Mouse (Mus musculus) liver, embryonic 12.5 days (tissue): ENCODE data around the gene Snx18. TPM values are rescaled to one million over a fixed set of nuclear protein-coding genes. Genes with fewer than 3 reads are reported as not detected.

Experiments used
- ATAC-seq: fragments of 200-750 bp; cut with Nextera tagmentation; 2 replicates; pipeline ENCODE4 v1.8.0; 2017; ENCODE audit warnings: moderate number of reproducible peaks, mild to moderate bottlenecking, moderate library complexity
- H3K27ac ChIP-seq: fragments of 300-500 bp; sonication (generic); 2 replicates; pipeline ENCODE4 v1.5.1; 2016; ENCODE audit warnings: mild to moderate bottlenecking
- H3K27me3 ChIP-seq: fragments of 300-500 bp; sonication (generic); replicated peaks from 2 replicates; pipeline ENCODE4 v1.6.1; 2016; ENCODE audit warnings: mild to moderate bottlenecking, moderate library complexity
- H3K36me3 ChIP-seq: fragments of 300-500 bp; sonication (generic); 2 replicates; pipeline ENCODE4 v1.6.1; 2016; ENCODE audit warnings: mild to moderate bottlenecking, moderate library complexity
- H3K4me1 ChIP-seq: fragments of 300-500 bp; sonication (generic); 2 replicates; pipeline ENCODE4 v1.6.1; 2016
- H3K4me2 ChIP-seq: fragments of 300-500 bp; sonication (generic); 2 replicates; pipeline ENCODE4 v1.6.1; 2016; ENCODE audit warnings: mild to moderate bottlenecking, moderate library complexity
- H3K4me3 ChIP-seq: fragments of 300-500 bp; sonication (generic); 2 replicates; pipeline ENCODE4 v1.5.1; 2016; ENCODE audit warnings: mild to moderate bottlenecking, moderate library complexity
- H3K9ac ChIP-seq: fragments of 300-500 bp; sonication (generic); 2 replicates; pipeline ENCODE4 v1.6.1; 2016; ENCODE audit warnings: mild to moderate bottlenecking, moderate library complexity
- H3K9me3 ChIP-seq: fragments of 300-500 bp; sonication (generic); replicated peaks from 2 replicates; pipeline ENCODE4 v1.6.1; 2016; ENCODE audit warnings: mild to moderate bottlenecking, moderate library complexity
- WGBS: fragments of 180-500 bp; shearing (Covaris S2); methylation state at CpG from one replicate; pipeline ENCODE4 v1.1.7; 2016; ENCODE audit not compliant: insufficient replicate concordance; 5-methylcytosine and 5-hydroxymethylcytosine counted together
- polyA plus RNA-seq: library from polyadenylated mRNA; unstranded; fragments of >200 nt; fragmentation: Nextera tagmentation; extraction: Ambion mirVana; gene quantifications from 2 replicates; pipeline ENCODE4 v1.2.1, GENCODE M21; 2016

Gene Snx18
- polyA plus RNA-seq, 1 experiment from 2014 or later: 12.3 TPM

GRCm38 (mm10) chr13:113574232-113574631 is 44.1 kb downstream of the Snx18 start:
- Histone ChIP-seq H3K4me1 (no peaks in the 10 kb centered on the region), H3K27ac (no peak overlapping the region), H3K9ac (no peak overlapping the region), H3K4me2 (no peak overlapping the region), H3K4me3 (no peak overlapping the region), H3K9me3 (no peaks in the 10 kb centered on the region), H3K36me3 (no peaks in the 10 kb centered on the region), H3K27me3 (no peaks in the 10 kb centered on the region)
- WGBS: 74% methylated on average over 13 of the region's 13 CpGs
- no peak for ATAC-seq

GRCm38 (mm10) chr13:113573377-113573776 is 45.0 kb downstream of the Snx18 start:
- Histone ChIP-seq H3K9ac (no peak overlapping the region), H3K9me3 (no peaks in the 10 kb centered on the region), H3K4me3 (no peak overlapping the region), H3K4me2 (no peak overlapping the region), H3K36me3 (no peaks in the 10 kb centered on the region), H3K27ac (no peak overlapping the region), H3K27me3 (no peaks in the 10 kb centered on the region), H3K4me1 (no peaks in the 10 kb centered on the region)
- 86% methylated on average over 2 of the region's 2 CpGs for WGBS
- no peak for ATAC-seq

- no peaks in the 10 kb centered on the region; the same call in 1 of the 2 replicates for H3K9me3 ChIP-seq
These were observed 46.2 kb downstream of the Snx18 start for GRCm38 (mm10) chr13:113572046-113572686.

GRCm38 (mm10) chr13:113569526-113569925 is 48.8 kb downstream of the Snx18 start:
- ATAC-seq: no peak
- no peaks in the 10 kb centered on the region for H3K4me1 ChIP-seq
- no peak overlapping the region for H3K9ac ChIP-seq
- H3K36me3 ChIP-seq: no peaks in the 10 kb centered on the region
- H3K9me3 ChIP-seq: no peaks in the 10 kb centered on the region; the same call in 1 of the 2 replicates
- no peak overlapping the region for H3K4me2 ChIP-seq
- no peak overlapping the region for H3K4me3 ChIP-seq
- no peak overlapping the region for H3K27ac ChIP-seq
- no peaks in the 10 kb centered on the region; the same call in 1 of the 2 replicates for H3K27me3 ChIP-seq
- 23% methylated on average over 2 of the region's 2 CpGs for WGBS

More at GRCm38 (mm10) chr13:113572046-113572686, 46.2 kb downstream of the Snx18 start:
- no peaks in the 10 kb centered on the region for H3K4me1 ChIP-seq
- no peak for ATAC-seq
- no peaks in the 10 kb centered on the region; the same call in 1 of the 2 replicates for H3K27me3 ChIP-seq
- H3K4me2 ChIP-seq: no peak overlapping the region
- no peak overlapping the region for H3K9ac ChIP-seq
- no peak overlapping the region for H3K4me3 ChIP-seq
- WGBS: 43% methylated on average over 9 of the region's 9 CpGs
- H3K27ac ChIP-seq: no peak overlapping the region
- no peaks in the 10 kb centered on the region for H3K36me3 ChIP-seq

GRCm38 (mm10) chr13:113566951-113567350 is 51.4 kb downstream of the Snx18 start:
- Histone ChIP-seq H3K9me3 (no peaks in the 10 kb centered on the region; the same call in 1 of the 2 replicates), H3K4me1 (no peaks in the 10 kb centered on the region), H3K9ac (no peak overlapping the region), H3K27me3 (no peaks in the 10 kb centered on the region; the same call in 1 of the 2 replicates), H3K4me2 (no peak overlapping the region), H3K4me3 (no peak overlapping the region), H3K36me3 (no peaks in the 10 kb centered on the region), H3K27ac (no peak overlapping the region)
- ATAC-seq: no peak
- 60% methylated on average over 5 of the region's 5 CpGs for WGBS

GRCm38 (mm10) chr13:113566411-113566810 is 52.0 kb downstream of the Snx18 start:
- WGBS: 83% methylated on average over 7 of the region's 7 CpGs
- no peaks in the 10 kb centered on the region for H3K36me3 ChIP-seq
- ATAC-seq: no peak
- no peak overlapping the region for H3K4me2 ChIP-seq
- no peaks in the 10 kb centered on the region; the same call in 1 of the 2 replicates for H3K27me3 ChIP-seq
- peaks cover 2% of the 10 kb centered on the region; the same call in 1 of the 2 replicates for H3K9me3 ChIP-seq
- H3K27ac ChIP-seq: no peak overlapping the region
- no peaks in the 10 kb centered on the region for H3K4me1 ChIP-seq
- no peak overlapping the region for H3K9ac ChIP-seq
- no peak overlapping the region for H3K4me3 ChIP-seq

GRCm38 (mm10) chr13:113559646-113560045 is 58.7 kb downstream of the Snx18 start:
- H3K36me3 ChIP-seq: no peaks in the 10 kb centered on the region
- H3K4me2 ChIP-seq: no peak overlapping the region
- peaks cover 7% of the 10 kb centered on the region; the same call in 1 of the 2 replicates for H3K9me3 ChIP-seq
- H3K9ac ChIP-seq: no peak overlapping the region
- H3K27me3 ChIP-seq: no peaks in the 10 kb centered on the region
- H3K27ac ChIP-seq: no peak overlapping the region
- H3K4me1 ChIP-seq: no peaks in the 10 kb centered on the region
- no peak overlapping the region for H3K4me3 ChIP-seq
- ATAC-seq: no peak
- whole genome bisulfite sequencing: 77% methylated on average over 9 of the region's 9 CpGs

- H3K9ac ChIP-seq: no peak overlapping the region
- no peak for ATAC-seq
- no peak overlapping the region for H3K4me3 ChIP-seq
- peaks cover 7% of the 10 kb centered on the region; the same call in 1 of the 2 replicates for H3K9me3 ChIP-seq
- H3K4me1 ChIP-seq: no peaks in the 10 kb centered on the region
- no peaks in the 10 kb centered on the region for H3K27me3 ChIP-seq
- no peak overlapping the region for H3K27ac ChIP-seq
- H3K4me2 ChIP-seq: no peak overlapping the region
- no peaks in the 10 kb centered on the region for H3K36me3 ChIP-seq
These were observed 61.8 kb downstream of the Snx18 start for GRCm38 (mm10) chr13:113556538-113556937.

GRCm38 (mm10) chr13:113555226-113555625 is 63.1 kb downstream of the Snx18 start:
- H3K9ac ChIP-seq: no peak overlapping the region
- 79% methylated on average over 2 of the region's 2 CpGs for WGBS
- no peak overlapping the region for H3K4me2 ChIP-seq
- H3K27me3 ChIP-seq: no peaks in the 10 kb centered on the region
- no peaks in the 10 kb centered on the region for H3K36me3 ChIP-seq
- H3K4me1 ChIP-seq: no peaks in the 10 kb centered on the region
- H3K4me3 ChIP-seq: no peak overlapping the region
- H3K27ac ChIP-seq: no peak overlapping the region
- no peaks in the 10 kb centered on the region for H3K9me3 ChIP-seq
- no peak for ATAC-seq

- H3K9me3 ChIP-seq: no peaks in the 10 kb centered on the region
- WGBS: 55% methylated on average over 5 of the region's 5 CpGs
- H3K4me2 ChIP-seq: no peak overlapping the region
- H3K4me1 ChIP-seq: no peaks in the 10 kb centered on the region
- H3K27ac ChIP-seq: no peak overlapping the region
- H3K36me3 ChIP-seq: no peaks in the 10 kb centered on the region
- no peak overlapping the region for H3K9ac ChIP-seq
- no peaks in the 10 kb centered on the region for H3K27me3 ChIP-seq
- no peak overlapping the region for H3K4me3 ChIP-seq
- no peak for ATAC-seq
These were observed 64.6 kb downstream of the Snx18 start for GRCm38 (mm10) chr13:113553603-113554230.

- Histone ChIP-seq H3K9me3 (no peaks in the 10 kb centered on the region), H3K36me3 (no peaks in the 10 kb centered on the region), H3K27me3 (no peaks in the 10 kb centered on the region), H3K4me2 (no peak overlapping the region), H3K4me1 (no peaks in the 10 kb centered on the region), H3K9ac (no peak overlapping the region), H3K4me3 (no peak overlapping the region), H3K27ac (no peak overlapping the region)
- no peak for ATAC-seq
- WGBS: 55% methylated on average over 1 of the region's 1 CpGs
These were observed 66.0 kb downstream of the Snx18 start for GRCm38 (mm10) chr13:113552341-113552740.

- H3K36me3 ChIP-seq: no peaks in the 10 kb centered on the region
- H3K9ac ChIP-seq: no peak overlapping the region
- no peak overlapping the region for H3K27ac ChIP-seq
- H3K4me2 ChIP-seq: no peak overlapping the region
- H3K4me1 ChIP-seq: no peaks in the 10 kb centered on the region
- H3K27me3 ChIP-seq: no peaks in the 10 kb centered on the region
- WGBS: 40% methylated on average over 8 of the region's 8 CpGs
- no peak overlapping the region for H3K4me3 ChIP-seq
- ATAC-seq: no peak
- no peaks in the 10 kb centered on the region for H3K9me3 ChIP-seq
These were observed 67.3 kb downstream of the Snx18 start for GRCm38 (mm10) chr13:113550866-113551565.
